Mouse (Mus musculus) stomach, postnatal 0 days (tissue): ENCODE results near the gene Parp16.

Experiments
- CTCF ChIP-seq: IDR thresholded peaks from 2 replicates; pipeline ENCODE4 v1.5.1; 2016; ENCODE audit warnings: antibody characterized with exemption, low read depth, mild to moderate bottlenecking, moderate library complexity
- EP300 ChIP-seq: optimal IDR thresholded peaks from 2 replicates; pipeline ENCODE3; 2016; ENCODE audit warnings: antibody characterized with exemption

DNA sequence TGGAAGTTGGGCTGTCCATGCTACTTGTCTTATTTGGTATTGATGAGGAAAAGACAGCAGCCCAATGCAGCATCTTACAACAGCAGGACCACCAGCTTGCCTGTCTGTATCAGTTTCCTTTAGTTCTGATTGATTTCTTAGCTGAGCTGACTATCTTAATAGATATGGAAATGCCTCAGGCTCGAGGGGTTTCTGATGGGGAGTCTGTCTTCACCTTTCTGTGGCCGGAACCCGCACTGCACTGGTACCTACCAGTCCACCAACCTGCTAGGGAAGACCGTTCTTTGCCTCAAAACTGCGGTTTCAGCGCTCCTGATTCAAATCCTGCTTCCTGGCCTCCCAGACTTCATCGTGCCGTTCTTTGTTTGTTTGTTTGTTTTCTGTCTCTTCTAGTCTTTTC is 33.3 kb upstream of the Parp16 start:
- TF ChIP-seq CTCF, result no peak
- no peak for TF ChIP-seq EP300
